Mouse (Mus musculus) urinary bladder, postnatal 36 days (tissue): ENCODE results near the gene Cdc45.
"Not testable (repeated sequence)": the region's sequence is repeated elsewhere in the genome, so short reads cannot be mapped to it uniquely, and the experiment has no call there.

Source experiments
- DNase-seq, 2 experiments: peaks; one replicate each; pipeline ENCODE4 v3.0.0; 2022; ENCODE audit warnings: low spot score in 2 of 2, mixed read lengths in 1 of 2

Cdc45 gene

GRCm38 (mm10) chr16:18811468-18812384 is at the start of gene Cdc45, which contains the start of gene Ufd1:
Cdc45 (minus strand) TSS chr16:18811987.
Ufd1 (plus strand) TSS chr16:18811779.
- DNase-seq: peak; percentile 87 to 90

- DNase-seq: peak in 1 of 2 experiments; percentile 15
These were observed 48.4 kb upstream of the Cdc45 start for GRCm38 (mm10) chr16:18860186-18860585.

- DNase-seq: no peak
These were observed 46.8 kb upstream of the Cdc45 start for GRCm38 (mm10) chr16:18858551-18858950.

- not testable (repeated sequence) for DNase-seq
These were observed 37.9 kb upstream of the Cdc45 start for GRCm38 (mm10) chr16:18849521-18850190.

- no peak for DNase-seq
These were observed 34.6 kb upstream of the Cdc45 start for GRCm38 (mm10) chr16:18846301-18846820.

- DNase-seq: no peak
These were observed 26.6 kb upstream of the Cdc45 start for GRCm38 (mm10) chr16:18838346-18838745.

- peak; percentile 93 to 96 for DNase-seq
These were observed 24.9 kb upstream of the Cdc45 start, which contains the start of the genes 2510002D24Rik and Gm28539 for GRCm38 (mm10) chr16:18836468-18837208. 2510002D24Rik (plus strand) TSS chr16:18836578. Gm28539 (plus strand) TSS chr16:18836584.

GRCm38 (mm10) chr16:18836073-18836467 is 24.3 kb upstream of the Cdc45 start:
- DNase-seq: no peak

- no peak for DNase-seq
These were observed 21.7 kb upstream of the Cdc45 start for GRCm38 (mm10) chr16:18833486-18833885.

- no peak for DNase-seq
These were observed 17.3 kb upstream of the Cdc45 start for GRCm38 (mm10) chr16:18829102-18829501.

- no peak for DNase-seq
These were observed 16.8 kb upstream of the Cdc45 start for GRCm38 (mm10) chr16:18828630-18829029.

GRCm38 (mm10) chr16:18822925-18823324 is 11.1 kb upstream of the Cdc45 start:
- no peak for DNase-seq

GRCm38 (mm10) chr16:18822356-18822755 is 10.6 kb upstream of the Cdc45 start:
- DNase-seq: no peak

- DNase-seq: no peak
These were observed 661 bp upstream of the Cdc45 start for GRCm38 (mm10) chr16:18812385-18812910.

GRCm38 (mm10) chr16:18811032-18811431 is 755 bp downstream of the Cdc45 start:
- DNase-seq: no peak

GRCm38 (mm10) chr16:18809001-18809400 is 2.8 kb downstream of the Cdc45 start:
- peak in 1 of 2 experiments; percentile 16 for DNase-seq

GRCm38 (mm10) chr16:18805746-18806145 is 6.0 kb downstream of the Cdc45 start:
- no peak for DNase-seq

GRCm38 (mm10) chr16:18798841-18799240 is 12.9 kb downstream of the Cdc45 start:
- peak; percentile 33 to 52 for DNase-seq

GRCm38 (mm10) chr16:18798151-18798550 is 13.6 kb downstream of the Cdc45 start:
- no peak for DNase-seq

GRCm38 (mm10) chr16:18796645-18797044 is 15.1 kb downstream of the Cdc45 start:
- DNase-seq: no peak

GRCm38 (mm10) chr16:18795223-18795899 is 16.4 kb downstream of the Cdc45 start:
- no peak for DNase-seq
